Mouse (Mus musculus): ENCODE measurements around the gene B3gat2.

Gene B3gat2

GRCm38 (mm10) chr1:23761502-23762135 lies at the start of gene B3gat2:
B3gat2 (plus strand) TSS chr1:23761753.
- no peak for DNase-seq

GRCm38 (mm10) chr1:23720326-23720725 lies 41.2 kb upstream of the B3gat2 start:
- no peak for DNase-seq

- no peak for DNase-seq
These were observed 40.5 kb upstream of the B3gat2 start for GRCm38 (mm10) chr1:23721036-23721435.

- no peak for DNase-seq
These were observed 38.8 kb upstream of the B3gat2 start for GRCm38 (mm10) chr1:23722469-23723372.

- DNase-seq = no peak
These were observed 30.2 kb upstream of the B3gat2 start for GRCm38 (mm10) chr1:23731324-23731723.

GRCm38 (mm10) chr1:23750864-23751532 lies 10.6 kb upstream of the B3gat2 start:
- DNase-seq = no peak

GRCm38 (mm10) chr1:23753091-23753490 lies 8.5 kb upstream of the B3gat2 start:
- DNase-seq = no peak

GRCm38 (mm10) chr1:23753591-23753990 lies 8.0 kb upstream of the B3gat2 start:
- DNase-seq = no peak

- DNase-seq = no peak
These were observed 7.2 kb upstream of the B3gat2 start for GRCm38 (mm10) chr1:23754340-23754739.

- DNase-seq = no peak
These were observed 6.6 kb upstream of the B3gat2 start for GRCm38 (mm10) chr1:23754967-23755366.

- DNase-seq = peak; percentile 6 to 7
These were observed 659 bp downstream of the B3gat2 start for GRCm38 (mm10) chr1:23762136-23762687.

GRCm38 (mm10) chr1:23762782-23763630 lies 1.5 kb downstream of the B3gat2 start:
- peak; percentile 82 to 88 for DNase-seq

- DNase-seq = peak; percentile 42 to 69
These were observed 2.2 kb downstream of the B3gat2 start for GRCm38 (mm10) chr1:23763726-23764125.

- peak in 1 of 2 experiments; percentile 5 for DNase-seq
These were observed 3.2 kb downstream of the B3gat2 start for GRCm38 (mm10) chr1:23764710-23765109.

GRCm38 (mm10) chr1:23773039-23773438 lies 11.5 kb downstream of the B3gat2 start:
- DNase-seq = no peak

- peak; percentile 68 to 71 for DNase-seq
These were observed 31.4 kb downstream of the B3gat2 start for GRCm38 (mm10) chr1:23792737-23793533.

- DNase-seq = no peak
These were observed 36.8 kb downstream of the B3gat2 start for GRCm38 (mm10) chr1:23798306-23798705.

GRCm38 (mm10) chr1:23821615-23822014 lies 60.1 kb downstream of the B3gat2 start:
- DNase-seq = no peak

GRCm38 (mm10) chr1:23826887-23827758 lies 65.6 kb downstream of the B3gat2 start:
- peak in 1 of 2 experiments; percentile 26 for DNase-seq

- no peak for DNase-seq
These were observed 72.7 kb downstream of the B3gat2 start for GRCm38 (mm10) chr1:23834246-23834645.
